Mouse (Mus musculus) kidney, adult 18-20 months (tissue): ENCODE measurements around the gene 4930519G04Rik.
"Not testable (repeated sequence)": the region's sequence is repeated elsewhere in the genome, so short reads cannot be mapped to it uniquely, and the experiment has no call there.

Experiments
- DNase-seq: peaks from one replicate; pipeline ENCODE4 v3.0.0; 2021

The 4930519G04Rik gene

GRCm38 (mm10) chr5:114842674-114843073 lies 10.8 kb upstream of the 4930519G04Rik start:
- DNase-seq, result no peak

- DNase-seq, result not testable (repeated sequence)
These were observed 9.1 kb upstream of the 4930519G04Rik start for GRCm38 (mm10) chr5:114844371-114844770.

GRCm38 (mm10) chr5:114851565-114852236 lies 1.8 kb upstream of the 4930519G04Rik start:
- no peak for DNase-seq

- DNase-seq, result no peak
These were observed 5.1 kb downstream of the 4930519G04Rik start, which contains the start of gene Gm9936 for GRCm38 (mm10) chr5:114858582-114858981. Gene Gm9936, minus strand, starts transcription at chr5:114858682.

GRCm38 (mm10) chr5:114859253-114859652 lies 5.8 kb downstream of the 4930519G04Rik start:
- peak; percentile 74 for DNase-seq

GRCm38 (mm10) chr5:114861730-114862129 lies 8.3 kb downstream of the 4930519G04Rik start:
- DNase-seq, result peak; percentile 34

GRCm38 (mm10) chr5:114864813-114865212 lies 11.3 kb downstream of the 4930519G04Rik start:
- no peak for DNase-seq

- DNase-seq, result no peak
These were observed 11.8 kb downstream of the 4930519G04Rik start for GRCm38 (mm10) chr5:114865279-114865678.

- peak; percentile 38 for DNase-seq
These were observed 22.4 kb downstream of the 4930519G04Rik start for GRCm38 (mm10) chr5:114875858-114876257.

GRCm38 (mm10) chr5:114876331-114876730 lies 22.9 kb downstream of the 4930519G04Rik start:
- no peak for DNase-seq

GRCm38 (mm10) chr5:114877487-114877886 lies 24.0 kb downstream of the 4930519G04Rik start:
- DNase-seq, result no peak

GRCm38 (mm10) chr5:114879399-114879798 lies 25.9 kb downstream of the 4930519G04Rik start:
- DNase-seq, result no peak

- not testable (repeated sequence) for DNase-seq
These were observed 28.9 kb downstream of the 4930519G04Rik start for GRCm38 (mm10) chr5:114882319-114882718.

- DNase-seq, result no peak
These were observed 29.6 kb downstream of the 4930519G04Rik start for GRCm38 (mm10) chr5:114883022-114883421.

GRCm38 (mm10) chr5:114886801-114887200 lies 33.3 kb downstream of the 4930519G04Rik start:
- DNase-seq, result no peak

- no peak for DNase-seq
These were observed 35.5 kb downstream of the 4930519G04Rik start for GRCm38 (mm10) chr5:114888995-114889394.

GRCm38 (mm10) chr5:114895542-114895941 lies 42.1 kb downstream of the 4930519G04Rik start:
- no peak for DNase-seq

GRCm38 (mm10) chr5:114896688-114897373 lies 43.4 kb downstream of the 4930519G04Rik start, which contains the start of gene Oasl2:
Gene Oasl2, plus strand, starts transcription at chr5:114896936.
- no peak for DNase-seq

- peak; percentile 59 for DNase-seq
These were observed 43.9 kb downstream of the 4930519G04Rik start for GRCm38 (mm10) chr5:114897374-114897793.

GRCm38 (mm10) chr5:114898857-114899256 lies 45.4 kb downstream of the 4930519G04Rik start:
- DNase-seq, result no peak

GRCm38 (mm10) chr5:114902413-114902812 lies 48.9 kb downstream of the 4930519G04Rik start:
- DNase-seq, result peak; percentile 67

- no peak for DNase-seq
These were observed 55.3 kb downstream of the 4930519G04Rik start for GRCm38 (mm10) chr5:114908598-114909305.

GRCm38 (mm10) chr5:114913686-114914085 lies 60.2 kb downstream of the 4930519G04Rik start:
- DNase-seq, result peak; percentile 31
